Mouse (Mus musculus) left cerebral cortex, adult 8-10 months (tissue): ENCODE results near the gene Tmem143. TPM values are rescaled to one million over a fixed set of nuclear protein-coding genes. Genes with fewer than 3 reads are reported as not detected.
A peak's percentile ranks its signal among the peaks of the same experiment; 100 is the strongest.
"Not testable (repeated sequence)": the region's sequence is repeated elsewhere in the genome, so short reads cannot be mapped to it uniquely, and the experiment has no call there.

Experiments used
- DNase-seq, 2 experiments: peaks; one replicate each; pipeline ENCODE4 v3.0.0; 2022; ENCODE audit warnings: low spot score in 2 of 2
- total RNA-seq, 4 experiments: library from RNA; stranded (reverse); gene quantifications; 2 replicates each; pipeline ENCODE4 v1.2.4; 2022

Tmem143 gene
- total RNA-seq, 4 experiments from 2014 or later: 18.7 to 24.9 (median 22.7) TPM

- DNase-seq: no peak
These were observed 25.3 kb downstream of the Tmem143 start for GRCm38 (mm10) chr7:45921950-45922600.

- peak; percentile 81 to 95 for DNase-seq
These were observed 26.4 kb downstream of the Tmem143 start for GRCm38 (mm10) chr7:45922928-45923761.

GRCm38 (mm10) chr7:45923762-45924428 lies 27.2 kb downstream of the Tmem143 start, which contains the start of gene Ccdc114:
TSS of gene Ccdc114 (plus strand) at chr7:45924072.
- no peak for DNase-seq

- no peak for DNase-seq
These were observed 27.7 kb downstream of the Tmem143 start for GRCm38 (mm10) chr7:45924429-45924816.

- DNase-seq: no peak
These were observed 32.0 kb downstream of the Tmem143 start for GRCm38 (mm10) chr7:45928626-45929295.

GRCm38 (mm10) chr7:45929688-45930087 lies 32.9 kb downstream of the Tmem143 start:
- DNase-seq: no peak

- not testable (repeated sequence) for DNase-seq
These were observed 37.0 kb downstream of the Tmem143 start for GRCm38 (mm10) chr7:45933766-45934165.

GRCm38 (mm10) chr7:45935114-45935513 lies 38.4 kb downstream of the Tmem143 start:
- no peak for DNase-seq

GRCm38 (mm10) chr7:45939836-45940235 lies 43.1 kb downstream of the Tmem143 start:
- no peak for DNase-seq

- DNase-seq: no peak
These were observed 45.2 kb downstream of the Tmem143 start for GRCm38 (mm10) chr7:45941986-45942385.

GRCm38 (mm10) chr7:45943280-45943679 lies 46.5 kb downstream of the Tmem143 start:
- DNase-seq: not testable (repeated sequence)

GRCm38 (mm10) chr7:45949061-45949460 lies 52.3 kb downstream of the Tmem143 start:
- peak in 1 of 2 experiments; percentile 33 for DNase-seq

GRCm38 (mm10) chr7:45956611-45957010 lies 59.9 kb downstream of the Tmem143 start:
- DNase-seq: no peak

Other genes starting within 250 kb of the Tmem143 start
- gene Fut2, start 230.5 kb upstream of the Tmem143 start, total RNA-seq: under 1 TPM in 1 of 4 experiments, not detected in 3; 0.59 TPM
- gene Ntn5, start 212.9 kb upstream of the Tmem143 start, total RNA-seq: 1 to 10 TPM; 7.6 to 8.7 (median 8.2) TPM
- gene Sec1, start 202.5 kb upstream of the Tmem143 start, total RNA-seq: 1 to 10 TPM in 1 of 4 experiments, under 1 TPM in 3; 0.63 to 1.1 (median 0.87) TPM
- gene Car11, start 197.1 kb upstream of the Tmem143 start, total RNA-seq: 100 to 1,000 TPM; 230 to 247 (median 241) TPM
- 100 to 1,000 TPM; 164 to 236 (median 186) TPM for gene Dbp, start 191.9 kb upstream of the Tmem143 start, total RNA-seq
- gene Rpl18, start 181.5 kb upstream of the Tmem143 start, total RNA-seq: 100 to 1,000 TPM; 340 to 384 (median 357) TPM
- 10 to 100 TPM; 24.9 to 27.4 (median 25.3) TPM for gene Sphk2, start 178.9 kb upstream of the Tmem143 start, total RNA-seq
- gene Fam83e, start 175.7 kb upstream of the Tmem143 start, total RNA-seq: under 1 TPM in 1 of 4 experiments, not detected in 3; 0.14 TPM
- not detected for gene Spaca4, start 171.1 kb upstream of the Tmem143 start, total RNA-seq
- gene Lmtk3, start 113.2 kb upstream of the Tmem143 start, total RNA-seq: 100 to 1,000 TPM; 219 to 241 (median 237) TPM
- gene Sult2b1, start 112.3 kb upstream of the Tmem143 start, total RNA-seq: 10 to 100 TPM; 12.9 to 15.9 (median 14.9) TPM
- 100 to 1,000 TPM; 184 to 196 (median 188) TPM for gene Cyth2, start 82.4 kb upstream of the Tmem143 start, total RNA-seq
- gene Kcnj14, start 72.2 kb upstream of the Tmem143 start, total RNA-seq: 1 to 10 TPM; 1.9 to 2.5 (median 2.3) TPM
- gene Grwd1, start 66.0 kb upstream of the Tmem143 start, total RNA-seq: 10 to 100 TPM; 20.5 to 22.8 (median 21.6) TPM
- 10 to 100 TPM; 67.2 to 79.8 (median 74.9) TPM for gene Kdelr1, start 24.2 kb upstream of the Tmem143 start, total RNA-seq
- gene Grin2d, start 18.6 kb upstream of the Tmem143 start, total RNA-seq: 10 to 100 TPM; 11.1 to 12.9 (median 11.8) TPM
- under 1 TPM in 1 of 4 experiments, not detected in 3; 0.98 TPM for gene Syngr4, start 227 bp upstream of the Tmem143 start, total RNA-seq
- gene Emp3, start 24.5 kb downstream of the Tmem143 start, total RNA-seq: 1 to 10 TPM; 4.3 to 7.4 (median 6.3) TPM
- gene Ccdc114, start 27.1 kb downstream of the Tmem143 start, total RNA-seq: 1 to 10 TPM; 2.1 to 3.7 (median 2.9) TPM
- 1 to 10 TPM; 1.9 to 2.5 (median 2.3) TPM for gene Abcc6, start 133.4 kb downstream of the Tmem143 start, total RNA-seq
- 100 to 1,000 TPM; 100 to 108 (median 103) TPM for gene Nomo1, start 136.8 kb downstream of the Tmem143 start, total RNA-seq
- 10 to 100 TPM; 38.1 to 45.7 (median 42.5) TPM for gene Kcnj11, start 203.8 kb downstream of the Tmem143 start, total RNA-seq